Mouse (Mus musculus): ENCODE measurements around the gene Lyz1. TPM values are rescaled to one million over a fixed set of nuclear protein-coding genes. Genes with fewer than 3 reads are reported as not detected.

Lyz1 gene
- 1 to 10 TPM in 1 of 2 experiments, under 1 TPM in 1; 0.62 to 1.8 TPM for total RNA-seq (2023)

DNA sequence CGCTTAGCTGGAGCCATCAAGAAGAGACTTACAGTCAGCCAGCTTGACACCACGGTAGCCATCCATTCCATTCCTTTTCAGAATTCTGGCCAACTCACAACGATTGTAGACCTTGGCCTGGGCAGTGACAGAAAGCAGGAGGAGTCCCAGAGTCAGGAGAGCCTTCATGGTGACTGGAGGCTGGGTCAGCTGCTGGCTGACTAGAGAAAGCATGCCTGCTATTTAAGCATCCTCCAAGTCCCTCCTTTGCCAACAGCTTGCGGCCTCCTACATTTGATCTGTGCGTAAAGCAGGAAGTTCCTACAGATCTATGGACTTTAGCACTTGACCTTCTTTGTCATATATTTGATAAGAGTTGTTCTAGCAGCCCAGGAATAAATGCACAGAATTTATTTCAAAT, at the start of gene Lyz1:
Gene Lyz1 (minus strand): TSS at position 198 of the 400 bp plus-strand sequence.

DNA sequence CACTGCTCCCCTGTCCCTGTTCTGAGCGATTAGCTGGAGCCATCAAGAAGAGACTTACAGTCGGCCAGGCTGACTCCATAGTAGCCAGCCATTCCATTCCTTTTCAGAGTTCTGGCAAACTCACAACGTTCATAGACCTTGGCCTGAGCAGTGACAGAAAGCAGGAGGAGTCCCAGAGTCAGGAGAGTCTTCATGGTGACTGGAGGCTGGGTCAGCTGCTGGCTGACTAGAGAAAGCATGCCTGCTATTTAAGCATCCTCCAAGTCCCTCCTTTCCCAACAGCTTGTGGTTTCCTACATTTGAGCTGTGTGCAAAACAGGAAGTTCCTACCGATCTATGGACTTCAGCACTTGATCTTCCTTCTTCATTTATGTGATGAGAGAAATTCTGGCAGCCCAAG, 10.6 kb downstream of the Lyz1 start, which contains the start of gene Lyz2:
Gene Lyz2 (minus strand): TSS at position 273 of the 400 bp plus-strand sequence.

DNA sequence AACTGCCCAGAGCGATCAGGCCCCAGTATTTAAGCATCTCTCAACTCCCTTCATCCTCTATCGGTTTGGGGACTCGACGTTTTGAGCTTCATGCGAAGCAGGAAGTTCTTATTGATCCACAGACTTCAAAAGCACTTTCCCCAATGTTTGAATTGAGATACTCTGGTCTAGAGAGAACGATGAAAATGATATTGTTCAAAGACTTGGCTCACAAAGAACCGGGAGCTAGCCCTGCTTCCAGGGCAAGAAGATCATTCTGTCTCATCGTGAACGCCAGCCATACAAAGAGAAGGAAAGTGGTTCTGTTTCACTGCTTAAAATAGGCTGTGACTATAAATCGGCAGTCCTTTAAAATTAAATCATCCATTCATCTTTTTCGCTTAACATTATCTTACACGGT, 54.1 kb downstream of the Lyz1 start, which contains the start of gene 9530003J23Rik:
Gene 9530003J23Rik (minus strand): TSS at position 101 of the 400 bp plus-strand sequence.

Other genes starting within 250 kb of the Lyz1 start
- not detected for gene Lrrc10, start 247.5 kb downstream of the Lyz1 start, total RNA-seq (2023)
- 100 to 1,000 TPM; 237 to 257 TPM for gene Cct2, start 229.1 kb downstream of the Lyz1 start, total RNA-seq (2023)
- 10 to 100 TPM; 26.7 to 28.1 TPM for gene Frs2, start 144.3 kb downstream of the Lyz1 start, total RNA-seq (2023)
- gene Yeats4, start 68.4 kb downstream of the Lyz1 start, total RNA-seq (2023): 100 to 1,000 TPM; 106 to 115 TPM
- gene 9530003J23Rik, start 54.2 kb downstream of the Lyz1 start, total RNA-seq (2023): not detected
- gene Lyz2, start 10.5 kb downstream of the Lyz1 start, total RNA-seq (2023): 10 to 100 TPM in 1 of 2 experiments, 1 to 10 TPM in 1; 4.7 to 12.8 TPM
- gene Cpsf6, start 87.1 kb upstream of the Lyz1 start, total RNA-seq (2023): 100 to 1,000 TPM; 162 to 165 TPM